Mouse (Mus musculus): ENCODE data around the gene Tiam2. TPM values are rescaled to one million over a fixed set of nuclear protein-coding genes. Genes with fewer than 3 reads are reported as not detected.

Gene Tiam2
- polyA plus RNA-seq, 1 experiment from 2014 or later, result 5.5 TPM

- no peaks in the 10 kb centered on the region for H3K27me3 ChIP-seq (ENCODE audit: control insufficient read depth, insufficient read depth, low read length)
- no peaks in the 10 kb centered on the region for H3K4me1 ChIP-seq (replicated peaks; ENCODE audit: control insufficient read depth, insufficient read depth, low read length)
- no peak overlapping the region for H3K4me2 ChIP-seq (replicated peaks; ENCODE audit: low read depth, low read length)
- H3K27ac ChIP-seq (ENCODE audit: low read depth, low read length), result no peak overlapping the region
- WGBS, result 95% methylated on average over 2 of the region's 2 CpGs
- ATAC-seq (ENCODE audit: low FRiP score), result no peak
- DNase-seq (ENCODE audit: low spot score), result no peak
- no peaks in the 10 kb centered on the region for H3K36me3 ChIP-seq (ENCODE audit: control insufficient read depth, insufficient read depth, low read length)
- no peaks in the 10 kb centered on the region for H3K9me3 ChIP-seq (ENCODE audit: control insufficient read depth, low read length)
- no peak overlapping the region for H3K9ac ChIP-seq (ENCODE audit: low read depth, low read length)
- no peak overlapping the region for H3K4me3 ChIP-seq (ENCODE audit: low read depth, low read length)
Observed at GRCm38 (mm10) chr17:3393981-3394380, 67.6 kb downstream of the Tiam2 start.

- no peak for ATAC-seq (ENCODE audit: low FRiP score)
- WGBS, result 89% methylated on average over 2 of the region's 2 CpGs
- H3K4me1 ChIP-seq (replicated peaks; ENCODE audit: control insufficient read depth, insufficient read depth, low read length), result no peaks in the 10 kb centered on the region
- no peaks in the 10 kb centered on the region for H3K36me3 ChIP-seq (ENCODE audit: control insufficient read depth, insufficient read depth, low read length)
- no peak overlapping the region for H3K4me2 ChIP-seq (replicated peaks; ENCODE audit: low read depth, low read length)
- no peak overlapping the region for H3K4me3 ChIP-seq (ENCODE audit: low read depth, low read length)
- no peaks in the 10 kb centered on the region for H3K27me3 ChIP-seq (ENCODE audit: control insufficient read depth, insufficient read depth, low read length)
- H3K9ac ChIP-seq (ENCODE audit: low read depth, low read length), result no peak overlapping the region
- H3K9me3 ChIP-seq (ENCODE audit: control insufficient read depth, low read length), result no peaks in the 10 kb centered on the region
- no peak for DNase-seq (ENCODE audit: low spot score)
- no peak overlapping the region for H3K27ac ChIP-seq (ENCODE audit: low read depth, low read length)
Observed at GRCm38 (mm10) chr17:3394985-3395384, 68.6 kb downstream of the Tiam2 start.

GRCm38 (mm10) chr17:3396881-3397281 is 70.5 kb downstream of the Tiam2 start:
- no peak overlapping the region for H3K4me2 ChIP-seq (replicated peaks; ENCODE audit: low read depth, low read length)
- H3K4me3 ChIP-seq (ENCODE audit: low read depth, low read length), result no peak overlapping the region
- no peak overlapping the region for H3K9ac ChIP-seq (ENCODE audit: low read depth, low read length)
- H3K27me3 ChIP-seq (ENCODE audit: control insufficient read depth, insufficient read depth, low read length), result no peaks in the 10 kb centered on the region
- no peaks in the 10 kb centered on the region for H3K36me3 ChIP-seq (ENCODE audit: control insufficient read depth, insufficient read depth, low read length)
- no peaks in the 10 kb centered on the region for H3K4me1 ChIP-seq (replicated peaks; ENCODE audit: control insufficient read depth, insufficient read depth, low read length)
- no peak for ATAC-seq (ENCODE audit: low FRiP score)
- H3K9me3 ChIP-seq (ENCODE audit: control insufficient read depth, low read length), result no peaks in the 10 kb centered on the region
- 83% methylated on average over 12 of the region's 12 CpGs for WGBS
- no peak overlapping the region for H3K27ac ChIP-seq (ENCODE audit: low read depth, low read length)
- no peak for DNase-seq (ENCODE audit: low spot score)

- DNase-seq (ENCODE audit: low spot score), result no peak
- Histone ChIP-seq H3K27ac (ENCODE audit: low read depth, low read length) (no peak overlapping the region), H3K4me2 (replicated peaks; ENCODE audit: low read depth, low read length) (no peak overlapping the region), H3K27me3 (ENCODE audit: control insufficient read depth, insufficient read depth, low read length) (no peaks in the 10 kb centered on the region), H3K36me3 (ENCODE audit: control insufficient read depth, insufficient read depth, low read length) (no peaks in the 10 kb centered on the region), H3K9ac (ENCODE audit: low read depth, low read length) (no peak overlapping the region), H3K4me1 (replicated peaks; ENCODE audit: control insufficient read depth, insufficient read depth, low read length) (no peaks in the 10 kb centered on the region), H3K4me3 (ENCODE audit: low read depth, low read length) (no peak overlapping the region), H3K9me3 (ENCODE audit: control insufficient read depth, low read length) (no peaks in the 10 kb centered on the region)
- no peak for ATAC-seq (ENCODE audit: low FRiP score)
- 73% methylated on average over 5 of the region's 5 CpGs for WGBS
Observed at GRCm38 (mm10) chr17:3397836-3398235, 71.5 kb downstream of the Tiam2 start.

GRCm38 (mm10) chr17:3405350-3406073 is 79.1 kb downstream of the Tiam2 start:
- Histone ChIP-seq H3K4me2 (replicated peaks; ENCODE audit: low read depth, low read length) (no peak overlapping the region), H3K9ac (ENCODE audit: low read depth, low read length) (no peak overlapping the region), H3K27me3 (ENCODE audit: control insufficient read depth, insufficient read depth, low read length) (no peaks in the 10 kb centered on the region), H3K4me3 (ENCODE audit: low read depth, low read length) (no peak overlapping the region), H3K4me1 (replicated peaks; ENCODE audit: control insufficient read depth, insufficient read depth, low read length) (no peaks in the 10 kb centered on the region), H3K27ac (ENCODE audit: low read depth, low read length) (no peak overlapping the region), H3K9me3 (ENCODE audit: control insufficient read depth, low read length) (no peaks in the 10 kb centered on the region), H3K36me3 (ENCODE audit: control insufficient read depth, insufficient read depth, low read length) (no peaks in the 10 kb centered on the region)
- 80% methylated on average over 9 of the region's 9 CpGs for WGBS
- ATAC-seq (ENCODE audit: low FRiP score) (no peak), DNase-seq (ENCODE audit: low spot score) (no peak)

GRCm38 (mm10) chr17:3407051-3407450 is 80.7 kb downstream of the Tiam2 start:
- H3K4me2 ChIP-seq (replicated peaks; ENCODE audit: low read depth, low read length), result no peak overlapping the region
- ATAC-seq (ENCODE audit: low FRiP score) (no peak), DNase-seq (ENCODE audit: low spot score) (no peak)
- H3K9me3 ChIP-seq (ENCODE audit: control insufficient read depth, low read length), result no peaks in the 10 kb centered on the region
- no peak overlapping the region for H3K4me3 ChIP-seq (ENCODE audit: low read depth, low read length)
- no peaks in the 10 kb centered on the region for H3K4me1 ChIP-seq (replicated peaks; ENCODE audit: control insufficient read depth, insufficient read depth, low read length)
- H3K36me3 ChIP-seq (ENCODE audit: control insufficient read depth, insufficient read depth, low read length), result no peaks in the 10 kb centered on the region
- WGBS, result 0% methylated on average over 1 of the region's 1 CpGs
- no peak overlapping the region for H3K9ac ChIP-seq (ENCODE audit: low read depth, low read length)
- no peak overlapping the region for H3K27ac ChIP-seq (ENCODE audit: low read depth, low read length)
- no peaks in the 10 kb centered on the region for H3K27me3 ChIP-seq (ENCODE audit: control insufficient read depth, insufficient read depth, low read length)

GRCm38 (mm10) chr17:3410307-3410706 is 83.9 kb downstream of the Tiam2 start:
- no peak overlapping the region for H3K9ac ChIP-seq (ENCODE audit: low read depth, low read length)
- no peak overlapping the region for H3K4me2 ChIP-seq (replicated peaks; ENCODE audit: low read depth, low read length)
- no peaks in the 10 kb centered on the region for H3K9me3 ChIP-seq (ENCODE audit: control insufficient read depth, low read length)
- no peak overlapping the region for H3K4me3 ChIP-seq (ENCODE audit: low read depth, low read length)
- H3K4me1 ChIP-seq (replicated peaks; ENCODE audit: control insufficient read depth, insufficient read depth, low read length), result no peaks in the 10 kb centered on the region
- 81% methylated on average over 2 of the region's 2 CpGs for WGBS
- no peaks in the 10 kb centered on the region for H3K36me3 ChIP-seq (ENCODE audit: control insufficient read depth, insufficient read depth, low read length)
- H3K27me3 ChIP-seq (ENCODE audit: control insufficient read depth, insufficient read depth, low read length), result peaks cover 4% of the 10 kb centered on the region; the same call in 1 of the 2 replicates
- H3K27ac ChIP-seq (ENCODE audit: low read depth, low read length), result no peak overlapping the region
- no peak for ATAC-seq (ENCODE audit: low FRiP score)
- DNase-seq (ENCODE audit: low spot score), result no peak

GRCm38 (mm10) chr17:3412771-3413170 is 86.4 kb downstream of the Tiam2 start:
- 90% methylated on average over 4 of the region's 4 CpGs for WGBS
- DNase-seq (ENCODE audit: low spot score) (no peak), ATAC-seq (ENCODE audit: low FRiP score) (no peak)
- Histone ChIP-seq H3K9me3 (ENCODE audit: control insufficient read depth, low read length) (no peaks in the 10 kb centered on the region), H3K4me1 (replicated peaks; ENCODE audit: control insufficient read depth, insufficient read depth, low read length) (no peaks in the 10 kb centered on the region), H3K4me2 (replicated peaks; ENCODE audit: low read depth, low read length) (no peak overlapping the region), H3K4me3 (ENCODE audit: low read depth, low read length) (no peak overlapping the region), H3K9ac (ENCODE audit: low read depth, low read length) (no peak overlapping the region), H3K27ac (ENCODE audit: low read depth, low read length) (no peak overlapping the region), H3K27me3 (ENCODE audit: control insufficient read depth, insufficient read depth, low read length) (peaks cover 4% of the 10 kb centered on the region; the same call in 1 of the 2 replicates), H3K36me3 (ENCODE audit: control insufficient read depth, insufficient read depth, low read length) (no peaks in the 10 kb centered on the region)

GRCm38 (mm10) chr17:3415580-3415979 is 89.2 kb downstream of the Tiam2 start:
- DNase-seq (ENCODE audit: low spot score), result no peak
- H3K9ac ChIP-seq (ENCODE audit: low read depth, low read length), result no peak overlapping the region
- 98% methylated on average over 3 of the region's 3 CpGs for WGBS
- no peaks in the 10 kb centered on the region for H3K36me3 ChIP-seq (ENCODE audit: control insufficient read depth, insufficient read depth, low read length)
- H3K4me3 ChIP-seq (ENCODE audit: low read depth, low read length), result no peak overlapping the region
- H3K4me2 ChIP-seq (replicated peaks; ENCODE audit: low read depth, low read length), result no peak overlapping the region
- peaks cover 4% of the 10 kb centered on the region; the same call in 1 of the 2 replicates for H3K27me3 ChIP-seq (ENCODE audit: control insufficient read depth, insufficient read depth, low read length)
- H3K27ac ChIP-seq (ENCODE audit: low read depth, low read length), result no peak overlapping the region
- no peak for ATAC-seq (ENCODE audit: low FRiP score)
- no peaks in the 10 kb centered on the region for H3K9me3 ChIP-seq (ENCODE audit: control insufficient read depth, low read length)
- H3K4me1 ChIP-seq (replicated peaks; ENCODE audit: control insufficient read depth, insufficient read depth, low read length), result no peaks in the 10 kb centered on the region

Data from hindbrain, embryonic 11.5 days (tissue).